Mouse (Mus musculus) lung, embryonic 14.5 days (tissue): Measurements from ENCODE around the gene Gm45021. TPM values are rescaled to one million over a fixed set of nuclear protein-coding genes. Genes with fewer than 3 reads are reported as not detected.

ENCODE experiments used
- ATAC-seq: fragments of 200-750 bp; cut with Nextera tagmentation; 2 replicates; pipeline ENCODE4 v1.8.0; 2017; ENCODE audit warnings: mild to moderate bottlenecking, moderate TSS enrichment, moderate library complexity; ENCODE audit not compliant: insufficient read depth
- DNase-seq: peaks from one replicate; pipeline ENCODE4 v3.0.0-alpha.2; 2015
- H3K27ac ChIP-seq: fragments of 300-500 bp; sonication (generic); 2 replicates; pipeline ENCODE4 v1.5.1; 2014; ENCODE audit warnings: low read depth, mild to moderate bottlenecking, moderate library complexity
- H3K27me3 ChIP-seq: fragments of 300-500 bp; sonication (generic); 2 replicates; pipeline ENCODE4 v1.6.1; 2014; ENCODE audit warnings: low read length, control low read depth; ENCODE audit not compliant: insufficient read depth
- H3K36me3 ChIP-seq: fragments of 300-500 bp; sonication (generic); 2 replicates; pipeline ENCODE4 v1.6.1; 2014; ENCODE audit warnings: control low read depth; ENCODE audit not compliant: insufficient read depth
- H3K4me1 ChIP-seq: fragments of 300-500 bp; sonication (generic); 2 replicates; pipeline ENCODE4 v1.6.1; 2014; ENCODE audit warnings: antibody characterized with exemption, control low read depth; ENCODE audit not compliant: insufficient read depth
- H3K4me2 ChIP-seq: fragments of 300-500 bp; sonication (generic); 2 replicates; pipeline ENCODE4 v1.6.1; 2014; ENCODE audit warnings: mild to moderate bottlenecking
- H3K4me3 ChIP-seq: fragments of 300-500 bp; sonication (generic); 2 replicates; pipeline ENCODE4 v1.5.1; 2014; ENCODE audit warnings: low read depth, low read length
- H3K9ac ChIP-seq: fragments of 300-500 bp; sonication (generic); 2 replicates; pipeline ENCODE4 v1.6.1; 2014
- H3K9me3 ChIP-seq: fragments of 300-500 bp; sonication (generic); 2 replicates; pipeline ENCODE4 v1.6.1; 2016; ENCODE audit warnings: low read depth, low read length, control low read depth
- CTCF ChIP-seq: IDR thresholded peaks from 2 replicates; pipeline ENCODE4 v1.5.1; 2016; ENCODE audit warnings: antibody characterized with exemption, low read depth
- WGBS: fragments of 180-500 bp; shearing (Covaris S2); extraction: QIAGEN DNeasy Blood & Tissue Kit; methylation state at CpG from one replicate; pipeline ENCODE4 v1.1.7; 2014; 5-methylcytosine and 5-hydroxymethylcytosine counted together
- polyA plus RNA-seq: library from polyadenylated mRNA; unstranded; fragments of >200 nt; fragmentation: Nextera tagmentation; extraction: Ambion mirVana; gene quantifications from 2 replicates; pipeline ENCODE4 v1.2.1, GENCODE M21; 2014

Gm45021 gene
- not detected in 2 replicates for polyA plus RNA-seq

DNA sequence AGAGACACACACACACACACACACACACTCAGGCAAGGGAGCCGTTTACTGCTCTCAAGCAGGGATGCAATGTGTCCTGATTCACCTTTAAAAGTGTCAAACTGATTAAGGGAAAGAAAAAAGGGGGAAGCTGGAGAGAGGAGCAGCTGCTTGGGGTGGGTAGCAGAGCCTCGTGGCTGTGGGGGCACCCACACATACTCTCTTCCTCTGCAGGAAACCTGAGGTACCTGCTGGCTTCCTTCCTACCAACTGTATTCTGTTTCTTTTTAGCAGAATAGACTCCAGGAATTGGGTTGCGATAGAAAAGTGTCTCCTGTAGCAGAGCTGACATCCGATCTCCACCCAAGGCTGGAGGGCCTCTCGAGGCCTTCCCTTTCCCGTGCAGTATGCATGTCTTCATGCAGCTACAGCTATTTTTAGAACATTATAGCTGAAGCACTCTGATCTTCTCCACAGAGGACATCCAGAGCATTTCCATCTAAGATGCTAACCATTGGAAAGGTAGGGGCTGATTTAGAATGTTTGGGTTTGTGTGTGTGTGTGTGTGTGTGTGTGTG is at the start of gene Gm45021:
Gene Gm45021 (plus strand): TSS at position 417 of the 557 bp plus-strand sequence.
- ATAC-seq: no peak
- no peak within 1 kb of the TSS for H3K27ac ChIP-seq

GRCm38 (mm10) chr6:48539860-48540259 is 49.5 kb upstream of the Gm45021 start:
- H3K9ac ChIP-seq: no peak overlapping the region
- no peaks in the 10 kb centered on the region for H3K27me3 ChIP-seq
- DNase-seq (no peak), ATAC-seq (no peak)
- H3K36me3 ChIP-seq: no peaks in the 10 kb centered on the region
- WGBS: 70% methylated on average over 5 of the region's 5 CpGs
- peaks cover 7% of the 10 kb centered on the region for H3K4me1 ChIP-seq
- no peak for TF ChIP-seq CTCF
- H3K27ac ChIP-seq: no peak overlapping the region
- no peak overlapping the region for H3K4me2 ChIP-seq
- H3K9me3 ChIP-seq: no peaks in the 10 kb centered on the region
- H3K4me3 ChIP-seq: no peak overlapping the region

More for the DNA sequence above, at the start of gene Gm45021:
- no peaks in the 10 kb centered on the region for H3K4me1 ChIP-seq
- H3K36me3 ChIP-seq: no peaks in the 10 kb centered on the region
- H3K9ac ChIP-seq: no peak within 1 kb of the TSS
- peak; percentile 26 for DNase-seq
- WGBS: 19% methylated on average over 6 of the region's 6 CpGs
- no peak within 1 kb of the TSS for H3K4me2 ChIP-seq
- H3K4me3 ChIP-seq: no peak within 1 kb of the TSS
- H3K27me3 ChIP-seq: no peaks in the 10 kb centered on the region
- H3K9me3 ChIP-seq: no peaks in the 10 kb centered on the region
- no peak for TF ChIP-seq CTCF

DNA sequence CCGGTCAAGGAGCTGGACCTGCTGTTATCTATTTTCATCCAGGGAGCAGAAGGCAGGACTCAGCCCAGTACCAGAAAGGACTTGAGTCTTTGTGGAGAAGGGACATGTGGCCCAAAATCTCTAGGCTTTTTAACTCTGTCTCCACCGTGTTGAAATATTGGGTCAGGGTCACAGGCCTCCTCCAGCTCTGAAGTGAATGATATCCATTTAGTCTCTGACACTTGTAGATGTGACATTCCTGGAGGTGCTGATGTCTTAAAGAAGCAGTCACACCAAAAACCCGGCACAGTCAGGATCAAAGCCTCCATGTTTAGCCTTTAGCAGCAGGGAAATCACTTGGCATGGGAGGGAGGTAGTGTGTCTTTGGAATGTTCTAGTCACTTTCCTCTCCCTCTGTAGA is 48.7 kb upstream of the Gm45021 start:
- no peak for DNase-seq
- H3K9me3 ChIP-seq: no peaks in the 10 kb centered on the region
- no peak for ATAC-seq
- no peak overlapping the region for H3K4me2 ChIP-seq
- no peak overlapping the region for H3K27ac ChIP-seq
- H3K36me3 ChIP-seq: no peaks in the 10 kb centered on the region
- WGBS: 31% methylated on average over 3 of the region's 3 CpGs
- no peaks in the 10 kb centered on the region for H3K27me3 ChIP-seq
- H3K4me1 ChIP-seq: peaks cover 7% of the 10 kb centered on the region
- H3K4me3 ChIP-seq: no peak overlapping the region
- TF ChIP-seq CTCF: no peak
- H3K9ac ChIP-seq: no peak overlapping the region

GRCm38 (mm10) chr6:48541560-48542450 is 47.6 kb upstream of the Gm45021 start:
- 27% methylated on average over 7 of the region's 7 CpGs for WGBS
- no peaks in the 10 kb centered on the region for H3K27me3 ChIP-seq
- ATAC-seq (0 out of 2 replicates have a peak, but pooled peaks have one; percentile 23), DNase-seq (peak; percentile 71)
- TF ChIP-seq CTCF: no peak
- H3K27ac ChIP-seq: no peak overlapping the region
- no peaks in the 10 kb centered on the region for H3K36me3 ChIP-seq
- H3K4me2 ChIP-seq: no peak overlapping the region
- H3K9me3 ChIP-seq: no peaks in the 10 kb centered on the region
- H3K9ac ChIP-seq: no peak overlapping the region; the same call in 1 of the 2 replicates
- H3K4me1 ChIP-seq: peaks cover 7% of the 10 kb centered on the region
- H3K4me3 ChIP-seq: no peak overlapping the region

DNA sequence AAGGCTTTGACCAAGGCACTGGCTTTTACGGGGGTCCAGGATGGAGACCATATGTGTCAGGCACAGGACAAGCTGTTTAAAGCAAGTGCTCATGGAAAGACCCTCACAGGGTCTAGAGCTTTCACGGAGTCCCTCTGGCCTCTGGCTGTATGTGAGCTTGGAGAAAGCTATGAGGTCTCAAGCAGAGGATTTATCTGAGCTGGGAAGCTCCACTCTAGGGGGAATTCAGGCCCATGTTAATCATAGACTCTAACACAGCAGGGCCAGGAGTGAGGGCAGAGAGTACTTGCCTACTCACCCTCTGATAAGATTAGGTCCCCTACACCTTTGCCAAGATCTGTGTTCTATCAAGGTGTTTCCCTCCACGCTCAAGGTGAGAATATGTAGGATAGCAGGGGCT is 46.8 kb upstream of the Gm45021 start:
- Histone ChIP-seq H3K36me3 (no peaks in the 10 kb centered on the region), H3K4me3 (no peak overlapping the region), H3K4me2 (no peak overlapping the region), H3K9ac (no peak overlapping the region), H3K9me3 (no peaks in the 10 kb centered on the region), H3K27me3 (no peaks in the 10 kb centered on the region), H3K27ac (no peak overlapping the region), H3K4me1 (peaks cover 7% of the 10 kb centered on the region)
- TF ChIP-seq CTCF: no peak
- DNase-seq (no peak), ATAC-seq (no peak)
- WGBS: 75% methylated on average over 3 of the region's 3 CpGs

GRCm38 (mm10) chr6:48545251-48545650 is 44.2 kb upstream of the Gm45021 start:
- Histone ChIP-seq H3K36me3 (no peaks in the 10 kb centered on the region), H3K9ac (no peak overlapping the region), H3K4me3 (no peak overlapping the region), H3K9me3 (no peaks in the 10 kb centered on the region), H3K4me2 (no peak overlapping the region), H3K27ac (no peak overlapping the region), H3K27me3 (no peaks in the 10 kb centered on the region), H3K4me1 (peaks cover 7% of the 10 kb centered on the region)
- ATAC-seq (no peak), DNase-seq (no peak)
- 61% methylated on average over 5 of the region's 5 CpGs for WGBS
- no peak for TF ChIP-seq CTCF

- no peak overlapping the region for H3K4me2 ChIP-seq
- H3K4me3 ChIP-seq: no peak overlapping the region
- peak; percentile 71 for TF ChIP-seq CTCF
- ATAC-seq (no peak), DNase-seq (peak; percentile 55)
- H3K4me1 ChIP-seq: peaks cover 7% of the 10 kb centered on the region
- H3K9ac ChIP-seq: no peak overlapping the region
- no peaks in the 10 kb centered on the region for H3K27me3 ChIP-seq
- no peaks in the 10 kb centered on the region for H3K36me3 ChIP-seq
- 63% methylated on average over 1 of the region's 1 CpGs for WGBS
- H3K27ac ChIP-seq: no peak overlapping the region
- no peaks in the 10 kb centered on the region for H3K9me3 ChIP-seq
These were observed 43.1 kb upstream of the Gm45021 start for GRCm38 (mm10) chr6:48546271-48546670.
